Mouse (Mus musculus): Measurements from ENCODE around the gene Nop16. TPM values are rescaled to one million over a fixed set of nuclear protein-coding genes. Genes with fewer than 3 reads are reported as not detected.

The Nop16 gene
- polyA plus RNA-seq (2015; fragmentation: Nextera tagmentation; extraction: Ambion mirVana), result 60.2 and 61.6 TPM in 2 replicates

- H3K9ac ChIP-seq (ENCODE audit: low read depth, low read length), result peak within 1 kb of the TSS; percentile 76
- under 1% methylated on average over 51 of the region's 51 CpGs for WGBS
- H3K27me3 ChIP-seq (ENCODE audit: insufficient read depth, low read length), result no peaks in the 10 kb centered on the region
- peaks cover 8% of the 10 kb centered on the region; the same call in 1 of the 2 replicates for H3K36me3 ChIP-seq (ENCODE audit: insufficient read depth, low read length)
- peak; percentile 99 for DNase-seq (ENCODE audit: low spot score)
- H3K4me1 ChIP-seq (replicated peaks; ENCODE audit: insufficient read depth, low read length), result no peaks in the 10 kb centered on the region
- no peaks in the 10 kb centered on the region for H3K9me3 ChIP-seq (replicated peaks; ENCODE audit: low read length)
- peak within 1 kb of the TSS; percentile 85 for H3K27ac ChIP-seq
- peak; percentile 95 for ATAC-seq (replicated peaks; ENCODE audit: low FRiP score, low read depth)
- TF ChIP-seq CTCF (IDR thresholded peaks at IDR 0.05; ENCODE audit: low read depth), result no peak
- peak within 1 kb of the TSS; percentile 61 for H3K4me3 ChIP-seq (replicated peaks; ENCODE audit: low read depth, low read length)
- H3K4me2 ChIP-seq (ENCODE audit: low read length), result peak within 1 kb of the TSS; percentile 74
Observed at GRCm38 (mm10) chr13:54589996-54590951, at the start of gene Nop16, which contains the start of gene Higd2a. TSS of gene Nop16 (minus strand) at chr13:54590090. TSS of gene Higd2a (plus strand) at chr13:54590207.

GRCm38 (mm10) chr13:54635011-54635410 is 45.1 kb upstream of the Nop16 start:
- no peaks in the 10 kb centered on the region for H3K9me3 ChIP-seq (replicated peaks; ENCODE audit: low read length)
- TF ChIP-seq CTCF (IDR thresholded peaks at IDR 0.05; ENCODE audit: low read depth), result no peak
- no peak overlapping the region for H3K4me3 ChIP-seq (replicated peaks; ENCODE audit: low read depth, low read length)
- H3K27ac ChIP-seq, result no peak overlapping the region
- no peaks in the 10 kb centered on the region for H3K4me1 ChIP-seq (replicated peaks; ENCODE audit: insufficient read depth, low read length)
- 87% methylated on average over 3 of the region's 3 CpGs for WGBS
- ATAC-seq (replicated peaks; ENCODE audit: low FRiP score, low read depth) (no peak), DNase-seq (ENCODE audit: low spot score) (no peak)
- H3K4me2 ChIP-seq (ENCODE audit: low read length), result no peak overlapping the region
- peaks cover 15% of the 10 kb centered on the region; the same call in 1 of the 2 replicates for H3K36me3 ChIP-seq (ENCODE audit: insufficient read depth, low read length)
- no peak overlapping the region for H3K9ac ChIP-seq (ENCODE audit: low read depth, low read length)
- no peaks in the 10 kb centered on the region for H3K27me3 ChIP-seq (ENCODE audit: insufficient read depth, low read length)

GRCm38 (mm10) chr13:54632731-54633277 is 42.9 kb upstream of the Nop16 start:
- H3K27ac ChIP-seq, result no peak overlapping the region
- no peak overlapping the region for H3K4me3 ChIP-seq (replicated peaks; ENCODE audit: low read depth, low read length)
- H3K27me3 ChIP-seq (ENCODE audit: insufficient read depth, low read length), result no peaks in the 10 kb centered on the region
- H3K9me3 ChIP-seq (replicated peaks; ENCODE audit: low read length), result no peaks in the 10 kb centered on the region
- DNase-seq (ENCODE audit: low spot score) (no peak), ATAC-seq (replicated peaks; ENCODE audit: low FRiP score, low read depth) (no peak)
- WGBS, result 54% methylated on average over 3 of the region's 3 CpGs
- H3K36me3 ChIP-seq (ENCODE audit: insufficient read depth, low read length), result 0 out of 2 replicates have a peak, but pooled peaks cover 4% of the 10 kb centered on the region
- no peaks in the 10 kb centered on the region for H3K4me1 ChIP-seq (replicated peaks; ENCODE audit: insufficient read depth, low read length)
- no peak overlapping the region for H3K4me2 ChIP-seq (ENCODE audit: low read length)
- no peak overlapping the region for H3K9ac ChIP-seq (ENCODE audit: low read depth, low read length)
- TF ChIP-seq CTCF (IDR thresholded peaks at IDR 0.05; ENCODE audit: low read depth), result no peak

GRCm38 (mm10) chr13:54629128-54629527 is 39.2 kb upstream of the Nop16 start:
- Histone ChIP-seq H3K9me3 (replicated peaks; ENCODE audit: low read length) (no peaks in the 10 kb centered on the region), H3K4me1 (replicated peaks; ENCODE audit: insufficient read depth, low read length) (no peaks in the 10 kb centered on the region), H3K27ac (no peak overlapping the region), H3K4me2 (ENCODE audit: low read length) (no peak overlapping the region), H3K36me3 (ENCODE audit: insufficient read depth, low read length) (no peaks in the 10 kb centered on the region), H3K27me3 (ENCODE audit: insufficient read depth, low read length) (no peaks in the 10 kb centered on the region), H3K4me3 (replicated peaks; ENCODE audit: low read depth, low read length) (no peak overlapping the region), H3K9ac (ENCODE audit: low read depth, low read length) (no peak overlapping the region)
- TF ChIP-seq CTCF (IDR thresholded peaks at IDR 0.05; ENCODE audit: low read depth), result no peak
- 64% methylated on average over 4 of the region's 4 CpGs for WGBS
- ATAC-seq (replicated peaks; ENCODE audit: low FRiP score, low read depth), result no peak
- no peak for DNase-seq (ENCODE audit: low spot score)

DNA sequence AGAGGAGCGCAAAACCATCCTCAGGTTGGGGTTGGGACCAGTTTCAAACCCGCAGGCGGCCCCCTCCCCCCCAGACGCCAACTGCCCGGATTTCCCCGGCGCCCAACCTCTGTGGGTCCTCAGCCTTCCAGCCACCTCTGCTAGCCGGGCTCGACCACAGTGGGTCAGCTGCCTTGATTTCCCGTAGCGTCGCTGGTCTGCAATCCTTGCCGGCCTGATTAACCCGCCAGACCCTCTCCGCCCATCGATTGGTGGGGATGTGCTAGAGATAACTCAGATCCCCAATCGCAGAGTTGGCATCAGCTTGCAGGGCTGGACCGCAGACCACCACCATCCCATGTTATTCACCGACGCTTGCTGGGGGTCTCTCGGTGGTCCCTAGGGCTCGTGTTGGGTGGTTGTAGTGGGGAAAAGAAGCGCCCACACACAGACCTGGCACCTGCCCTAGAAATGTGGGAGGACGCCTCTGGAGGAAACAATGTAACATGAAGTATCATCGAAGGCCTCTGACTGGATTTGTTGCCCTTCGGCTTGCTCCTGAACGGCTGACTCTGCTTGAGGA is 32.2 kb upstream of the Nop16 start:
- H3K9me3 ChIP-seq (replicated peaks; ENCODE audit: low read length), result no peaks in the 10 kb centered on the region
- peak overlapping the region; percentile 99 for H3K4me3 ChIP-seq (replicated peaks; ENCODE audit: low read depth, low read length)
- H3K27ac ChIP-seq, result peak overlapping the region; percentile 81
- TF ChIP-seq CTCF (IDR thresholded peaks at IDR 0.05; ENCODE audit: low read depth), result no peak
- H3K27me3 ChIP-seq (ENCODE audit: insufficient read depth, low read length), result no peaks in the 10 kb centered on the region
- H3K9ac ChIP-seq (ENCODE audit: low read depth, low read length), result peak overlapping the region; percentile 90
- peak; percentile 17; the same call in 1 of the 2 replicates for ATAC-seq (replicated peaks; ENCODE audit: low FRiP score, low read depth)
- 0 out of 2 replicates have a peak, but pooled peaks cover 7% of the 10 kb centered on the region for H3K4me1 ChIP-seq (replicated peaks; ENCODE audit: insufficient read depth, low read length)
- 1% methylated on average over 27 of the region's 27 CpGs for WGBS
- no peaks in the 10 kb centered on the region for H3K36me3 ChIP-seq (ENCODE audit: insufficient read depth, low read length)
- H3K4me2 ChIP-seq (ENCODE audit: low read length), result peak overlapping the region; percentile 85
- peak; percentile 34 for DNase-seq (ENCODE audit: low spot score)

Data from kidney, postnatal 0 days (tissue).